Mouse (Mus musculus) Patski (cell line): ENCODE results near the gene Hmx3. TPM values are rescaled to one million over a fixed set of nuclear protein-coding genes. Genes with fewer than 3 reads are reported as not detected.
A peak's percentile ranks its signal among the peaks of the same experiment; 100 is the strongest.

Source experiments
- ATAC-seq: fragments of 100-300 bp; one replicate; pipeline ENCODE4 v1.8.0; 2021
- CTCF ChIA-PET: fragments of 350-600 bp; sonication (Branson Sonifier 250); formaldehyde crosslinking; loops from one replicate; lab custom pipeline; 2022; ENCODE audit warnings: inconsistent platforms; lab: Charles Lee
- POLR2A ChIA-PET: fragments of 350-600 bp; sonication (Branson Sonifier 250); formaldehyde crosslinking; loops from one replicate; lab custom pipeline; 2022; ENCODE audit warnings: antibody characterized with exemption, inconsistent platforms; lab: Charles Lee
- DNase-seq: peaks from one replicate; pipeline ENCODE4 v3.0.0-alpha.2; 2011; ENCODE audit warnings: low read depth, low spot score
- H3K27me3 ChIP-seq: fragments of 371-371 bp; one replicate; pipeline ENCODE4 v1.5.1; 2021
- CTCF ChIP-seq: fragments of 100-300 bp; IDR thresholded peaks from one replicate; pipeline ENCODE4 v1.5.1; 2021
- in situ Hi-C: fragments of 300-500 bp; cut with MboI; formaldehyde crosslinking; loops from 3 replicates; pipeline ENCODE4 v1.11.1; 2018; ENCODE audit warnings: low pct_unique_long_range_greater_than_20kb, mixed read lengths
- polyA plus RNA-seq: library from polyadenylated mRNA; unstranded; gene quantifications from one replicate; pipeline ENCODE4 v1.2.3, GENCODE M21; 2021

Hmx3 gene
- polyA plus RNA-seq = 0.06 TPM

GRCm38 (mm10) chr7:131542115-131542871, at the start of gene Hmx3:
Gene Hmx3, plus strand, starts transcription at chr7:131542867.
- peaks cover 42% of the 10 kb centered on the region for H3K27me3 ChIP-seq
- no peak for ATAC-seq
- POLR2A ChIA-PET = no interaction called here
- TF ChIP-seq CTCF = no peak
- CTCF ChIA-PET = no interaction called here
- DNase-seq = no peak
- in situ Hi-C loops = no loop called here

GRCm38 (mm10) chr7:131503739-131504138, 38.9 kb upstream of the Hmx3 start:
- TF ChIP-seq CTCF = no peak
- DNase-seq (no peak), ATAC-seq (no peak)
- POLR2A ChIA-PET = no interaction called here
- H3K27me3 ChIP-seq = no peaks in the 10 kb centered on the region
- CTCF ChIA-PET = no interaction called here
- in situ Hi-C loops = no loop called here

GRCm38 (mm10) chr7:131539979-131540378, 2.7 kb upstream of the Hmx3 start:
- no peak for TF ChIP-seq CTCF
- peaks cover 31% of the 10 kb centered on the region for H3K27me3 ChIP-seq

GRCm38 (mm10) chr7:131541184-131542114, 1.2 kb upstream of the Hmx3 start:
- ATAC-seq = no peak
- in situ Hi-C loops = no loop called here
- DNase-seq = no peak
- ChIA-PET CTCF (interaction anchor here (1.4 kb wide), 1 partner anchor 19 kb away, joined by 6 read pairs; the partner anchor contains the start of gene Bub3), POLR2A (no interaction called here)
- peaks cover 39% of the 10 kb centered on the region for H3K27me3 ChIP-seq
- no peak for TF ChIP-seq CTCF

More at GRCm38 (mm10) chr7:131539979-131540378, 2.7 kb upstream of the Hmx3 start:
- POLR2A ChIA-PET = no interaction called here
- ATAC-seq = peak; percentile 48
- peak; percentile 15 for DNase-seq
- in situ Hi-C loops = loop anchor here (10.0 kb wide), 2 partner anchors 205 to 675 kb away; no protein-coding TSS in a partner anchor
- CTCF ChIA-PET = interaction anchor here (1.0 to 1.4 kb wide), 2 partner anchors 21 to 343 kb away, joined by 3 to 6 read pairs; partner anchors contain the start of gene Bub3

- peaks cover 50% of the 10 kb centered on the region for H3K27me3 ChIP-seq
- CTCF ChIA-PET = no interaction called here
- POLR2A ChIA-PET = no interaction called here
- ATAC-seq (no peak), DNase-seq (no peak)
- no peak for TF ChIP-seq CTCF
- in situ Hi-C loops = no loop called here
Measured at GRCm38 (mm10) chr7:131542872-131543622, 380 bp downstream of the Hmx3 start.

GRCm38 (mm10) chr7:131543623-131544481, 1.2 kb downstream of the Hmx3 start:
- no peak for DNase-seq
- POLR2A ChIA-PET = no interaction called here
- H3K27me3 ChIP-seq = peaks cover 51% of the 10 kb centered on the region
- no peak for TF ChIP-seq CTCF
- in situ Hi-C loops = no loop called here
- CTCF ChIA-PET = no interaction called here
- no peak for ATAC-seq

- peaks cover 58% of the 10 kb centered on the region for H3K27me3 ChIP-seq
- in situ Hi-C loops = no loop called here
- ChIA-PET POLR2A (interaction anchor here (0.7 kb wide), 1 partner anchor 1019 kb away, joined by 3 read pairs; no protein-coding TSS in a partner anchor), CTCF (no interaction called here)
- no peak for DNase-seq
- TF ChIP-seq CTCF = no peak
- ATAC-seq = no peak
Measured at GRCm38 (mm10) chr7:131544871-131545270, 2.2 kb downstream of the Hmx3 start.

GRCm38 (mm10) chr7:131545701-131546385, 3.2 kb downstream of the Hmx3 start:
- TF ChIP-seq CTCF = no peak
- in situ Hi-C loops = no loop called here
- ChIA-PET CTCF (no interaction called here), POLR2A (interaction anchor here (0.5 kb wide), 1 partner anchor 303 kb away, joined by 4 read pairs; no protein-coding TSS in a partner anchor)
- peaks cover 68% of the 10 kb centered on the region for H3K27me3 ChIP-seq
- DNase-seq (no peak), ATAC-seq (no peak)

GRCm38 (mm10) chr7:131546423-131546822, 3.8 kb downstream of the Hmx3 start:
- no peak for DNase-seq
- H3K27me3 ChIP-seq = peaks cover 70% of the 10 kb centered on the region
- ATAC-seq = no peak
- CTCF ChIA-PET = no interaction called here
- no peak for TF ChIP-seq CTCF
- in situ Hi-C loops = no loop called here
- POLR2A ChIA-PET = interaction anchor here (0.5 kb wide), 2 partner anchors 15 to 302 kb away, joined by 3 to 4 read pairs; no protein-coding TSS in a partner anchor
